Mouse (Mus musculus): Measurements from ENCODE around the gene Gss.
A peak's percentile ranks its signal among the peaks of the same experiment; 100 is the strongest.

Gss gene

GRCm38 (mm10) chr2:155592137-155592853 lies at the start of gene Gss:
TSS of gene Gss (minus strand) at chr2:155592810.
- DNase-seq (ENCODE audit: low spot score) = peak; percentile 96

- DNase-seq (ENCODE audit: low spot score) = no peak
Measured at GRCm38 (mm10) chr2:155641540-155642472, 49.2 kb upstream of the Gss start.

- DNase-seq (ENCODE audit: low spot score) = no peak
Measured at GRCm38 (mm10) chr2:155640656-155641055, 48.0 kb upstream of the Gss start.

GRCm38 (mm10) chr2:155637411-155637810 lies 44.8 kb upstream of the Gss start:
- no peak for DNase-seq (ENCODE audit: low spot score)

GRCm38 (mm10) chr2:155636881-155637280 lies 44.3 kb upstream of the Gss start:
- DNase-seq (ENCODE audit: low spot score) = no peak

- DNase-seq (ENCODE audit: low spot score) = no peak
Measured at GRCm38 (mm10) chr2:155635961-155636360, 43.4 kb upstream of the Gss start.

GRCm38 (mm10) chr2:155634562-155634961 lies 42.0 kb upstream of the Gss start:
- no peak for DNase-seq (ENCODE audit: low spot score)

- no peak for DNase-seq (ENCODE audit: low spot score)
Measured at GRCm38 (mm10) chr2:155633731-155634130, 41.1 kb upstream of the Gss start.

GRCm38 (mm10) chr2:155633121-155633520 lies 40.5 kb upstream of the Gss start:
- no peak for DNase-seq (ENCODE audit: low spot score)

- no peak for DNase-seq (ENCODE audit: low spot score)
Measured at GRCm38 (mm10) chr2:155632138-155632936, 39.7 kb upstream of the Gss start.

GRCm38 (mm10) chr2:155630590-155631416 lies 38.2 kb upstream of the Gss start:
- no peak for DNase-seq (ENCODE audit: low spot score)

GRCm38 (mm10) chr2:155630153-155630552 lies 37.5 kb upstream of the Gss start:
- DNase-seq (ENCODE audit: low spot score) = no peak

- no peak for DNase-seq (ENCODE audit: low spot score)
Measured at GRCm38 (mm10) chr2:155629231-155629661, 36.6 kb upstream of the Gss start.

- DNase-seq (ENCODE audit: low spot score) = no peak
Measured at GRCm38 (mm10) chr2:155628519-155628918, 35.9 kb upstream of the Gss start.

- DNase-seq (ENCODE audit: low spot score) = no peak
Measured at GRCm38 (mm10) chr2:155628112-155628511, 35.5 kb upstream of the Gss start.

GRCm38 (mm10) chr2:155627030-155627738 lies 34.6 kb upstream of the Gss start:
- DNase-seq (ENCODE audit: low spot score) = no peak

- DNase-seq (ENCODE audit: low spot score) = no peak
Measured at GRCm38 (mm10) chr2:155626277-155626676, 33.7 kb upstream of the Gss start.

- no peak for DNase-seq (ENCODE audit: low spot score)
Measured at GRCm38 (mm10) chr2:155624730-155625129, 32.1 kb upstream of the Gss start.

GRCm38 (mm10) chr2:155623996-155624395 lies 31.4 kb upstream of the Gss start:
- DNase-seq (ENCODE audit: low spot score) = no peak

- DNase-seq (ENCODE audit: low spot score) = no peak
Measured at GRCm38 (mm10) chr2:155622606-155623005, 30.0 kb upstream of the Gss start.

GRCm38 (mm10) chr2:155619817-155620216 lies 27.2 kb upstream of the Gss start:
- DNase-seq (ENCODE audit: low spot score) = peak; percentile 78

Measured in spleen, adult 12 weeks (tissue).